Mouse (Mus musculus) liver, embryonic 14.5 days (tissue): ENCODE measurements around the gene Ptcra. TPM values are rescaled to one million over a fixed set of nuclear protein-coding genes. Genes with fewer than 3 reads are reported as not detected.

Source experiments
- ATAC-seq: fragments of 200-750 bp; cut with Nextera tagmentation; 2 replicates; pipeline ENCODE4 v1.8.0; 2017; ENCODE audit warnings: moderate number of reproducible peaks, mild to moderate bottlenecking, moderate library complexity; ENCODE audit not compliant: insufficient read depth
- DNase-seq, 3 experiments: peaks; one replicate each; pipeline ENCODE4 v3.0.0-alpha.2; 2012 to 2013; ENCODE audit warnings: low read depth in 3 of 3, low spot score in 3 of 3
- H3K27ac ChIP-seq: fragments of 300-500 bp; sonication (generic); 2 replicates; pipeline ENCODE4 v1.5.1; 2014; ENCODE audit warnings: moderate library complexity, mild to moderate bottlenecking, control low read depth, inconsistent platforms
- H3K27me3 ChIP-seq: fragments of 300-500 bp; sonication (generic); 2 replicates; pipeline ENCODE4 v1.6.1; 2014; ENCODE audit warnings: mild to moderate bottlenecking, low read length, moderate library complexity; ENCODE audit not compliant: control insufficient read depth, insufficient read depth
- H3K36me3 ChIP-seq: fragments of 300-500 bp; sonication (generic); replicated peaks from 2 replicates; pipeline ENCODE4 v1.6.1; 2014; ENCODE audit warnings: low read depth; ENCODE audit not compliant: control insufficient read depth, insufficient read depth
- H3K4me1 ChIP-seq, 2 experiments: fragments of 200-500 bp in 1 of 2; fragments of 300-500 bp in 1 of 2; sonication (generic) in 1 of 2; replicated peaks; 2 replicates each; pipeline ENCODE4 v1.6.1; 2012 to 2014; ENCODE audit warnings: antibody characterized with exemption in 1 of 2, inconsistent platforms in 1 of 2, low read length in 1 of 2; ENCODE audit not compliant: control insufficient read depth in 2 of 2, insufficient read depth in 2 of 2
- H3K4me2 ChIP-seq: fragments of 300-500 bp; sonication (generic); 2 replicates; pipeline ENCODE4 v1.6.1; 2014; ENCODE audit warnings: low read depth, mild to moderate bottlenecking, control low read depth, moderate library complexity
- H3K4me3 ChIP-seq, 2 experiments: fragments of 200-500 bp in 1 of 2; fragments of 300-500 bp in 1 of 2; sonication (generic) in 1 of 2; 2 replicates each; pipeline ENCODE4 v1.5.1; 2012 to 2014; ENCODE audit warnings: low read depth in 2 of 2, low read length in 2 of 2, mild to moderate bottlenecking in 2 of 2, control low read depth in 1 of 2, inconsistent platforms in 1 of 2, moderate library complexity in 1 of 2; ENCODE audit not compliant: insufficient read depth in 1 of 2
- H3K9ac ChIP-seq: fragments of 300-500 bp; sonication (generic); replicated peaks from 2 replicates; pipeline ENCODE4 v1.6.1; 2014; ENCODE audit warnings: mild to moderate bottlenecking, control low read depth, moderate library complexity
- H3K9me3 ChIP-seq: fragments of 300-500 bp; sonication (generic); 2 replicates; pipeline ENCODE4 v1.6.1; 2016; ENCODE audit warnings: low read length, mixed read lengths; ENCODE audit not compliant: control insufficient read depth
- CTCF ChIP-seq: IDR thresholded peaks from 2 replicates; pipeline ENCODE4 v1.5.1; 2016; ENCODE audit warnings: antibody characterized with exemption, low read depth, control low read depth
- EP300 ChIP-seq: IDR thresholded peaks from 2 replicates; pipeline ENCODE4 v1.6.1; 2016; ENCODE audit warnings: antibody characterized with exemption, low read depth
- WGBS: fragments of 180-500 bp; shearing (Covaris S2); extraction: QIAGEN DNeasy Blood & Tissue Kit; methylation state at CpG from one replicate; pipeline ENCODE4 v1.1.7; 2014; ENCODE audit not compliant: insufficient replicate concordance; 5-methylcytosine and 5-hydroxymethylcytosine counted together
- polyA plus RNA-seq, 2 experiments: library from polyadenylated mRNA; depleted of rRNA in 1 of 2; stranded (reverse) in 1 of 2; unstranded in 1 of 2; fragments of >200 nt; fragmentation: Nextera tagmentation in 1 of 2; extraction: Ambion mirVana in 1 of 2; gene quantifications; 2 replicates each; pipeline versions ENCODE4 v1.2.1 to v1.2.3; 2012 to 2014

The Ptcra gene
- polyA plus RNA-seq, 2 experiments, result 0.04 to 0.10 TPM

DNA sequence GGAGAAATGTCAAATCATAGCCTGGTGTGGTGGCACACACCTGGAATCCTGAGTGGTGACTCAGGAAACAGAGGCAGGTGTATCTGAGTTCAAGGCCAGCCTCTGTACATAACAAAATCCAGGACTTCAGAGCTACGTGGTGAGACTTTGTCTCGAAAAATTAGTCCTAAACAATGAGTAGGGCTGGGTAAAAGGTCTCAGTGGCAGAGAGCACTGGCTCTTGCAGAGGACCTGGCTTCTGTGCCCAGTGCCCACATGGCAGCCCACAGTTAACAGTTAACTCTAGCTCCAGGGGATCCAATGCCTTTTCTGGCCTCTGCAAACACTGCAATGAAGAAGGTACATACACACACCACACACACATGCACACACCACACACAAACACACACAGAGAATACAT, 15.7 kb downstream of the Ptcra start:
- Histone ChIP-seq H3K27me3 (no peaks in the 10 kb centered on the region), H3K27ac (no peak overlapping the region), H3K4me3 (no peak overlapping the region), H3K4me1 (peaks cover 8 to 12% of the 10 kb centered on the region in 2 experiments), H3K9ac (no peak overlapping the region), H3K36me3 (peaks cover 4% of the 10 kb centered on the region), H3K4me2 (no peak overlapping the region), H3K9me3 (no peaks in the 10 kb centered on the region)
- 61% methylated on average over 2 of the region's 2 CpGs for WGBS
- TF ChIP-seq CTCF (no peak), EP300 (no peak)
- ATAC-seq (no peak), DNase-seq (no peak)

DNA sequence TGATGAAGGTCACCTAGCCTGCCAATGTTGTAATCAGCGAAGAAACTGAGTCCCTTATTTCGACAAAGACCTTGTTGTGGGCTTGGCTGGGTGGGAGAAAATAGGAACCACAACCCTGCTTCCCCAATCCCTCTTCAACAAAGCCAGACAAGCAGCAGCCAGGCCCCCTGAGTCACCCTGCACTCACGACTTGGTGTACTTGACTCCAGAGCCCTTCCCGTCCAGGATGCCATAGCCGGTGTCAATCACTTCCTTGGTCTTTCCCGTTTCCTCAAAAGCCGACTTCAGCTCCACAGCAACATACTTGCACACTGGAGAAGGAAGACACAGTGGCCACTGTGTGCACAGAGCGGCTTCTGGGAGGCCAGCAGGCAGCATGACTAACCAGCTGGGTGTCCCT, 16.3 kb downstream of the Ptcra start:
- ATAC-seq (no peak), DNase-seq (no peak)
- H3K27ac ChIP-seq, result no peak overlapping the region
- H3K4me2 ChIP-seq, result no peak overlapping the region
- no peak overlapping the region for H3K9ac ChIP-seq
- TF ChIP-seq CTCF (no peak), EP300 (no peak)
- no peaks in the 10 kb centered on the region for H3K27me3 ChIP-seq
- WGBS, result 63% methylated on average over 8 of the region's 8 CpGs
- no peak overlapping the region for H3K4me3 ChIP-seq
- H3K4me1 ChIP-seq, result peaks cover 3 to 6% of the 10 kb centered on the region in 2 experiments; a peak in 3 of 4 replicates
- H3K36me3 ChIP-seq, result peaks cover 4% of the 10 kb centered on the region
- H3K9me3 ChIP-seq, result no peaks in the 10 kb centered on the region

- Histone ChIP-seq H3K4me3 (no peak overlapping the region), H3K27ac (no peak overlapping the region)
Observed at GRCm38 (mm10) chr17:46745506-46745905, 18.0 kb downstream of the Ptcra start.

GRCm38 (mm10) chr17:46742986-46743385, 20.5 kb downstream of the Ptcra start:
- peaks cover 4% of the 10 kb centered on the region for H3K36me3 ChIP-seq
- H3K4me2 ChIP-seq, result no peak overlapping the region
- no peaks in the 10 kb centered on the region for H3K9me3 ChIP-seq
- no peaks in the 10 kb centered on the region for H3K27me3 ChIP-seq
- no peak overlapping the region for H3K4me3 ChIP-seq
- peaks cover 0 to 9% of the 10 kb centered on the region in 2 experiments; a peak in 2 of 4 replicates for H3K4me1 ChIP-seq
- no peak overlapping the region for H3K9ac ChIP-seq
- TF ChIP-seq CTCF (no peak), EP300 (no peak)
- no peak overlapping the region for H3K27ac ChIP-seq
- DNase-seq (no peak), ATAC-seq (no peak)
- WGBS, result 87% methylated on average over 9 of the region's 9 CpGs

More at GRCm38 (mm10) chr17:46745506-46745905, 18.0 kb downstream of the Ptcra start:
- Histone ChIP-seq H3K27me3 (no peaks in the 10 kb centered on the region), H3K4me1 (peaks cover 0 to 9% of the 10 kb centered on the region in 2 experiments; a peak in 2 of 4 replicates), H3K36me3 (peaks cover 4% of the 10 kb centered on the region), H3K9ac (no peak overlapping the region), H3K9me3 (no peaks in the 10 kb centered on the region), H3K4me2 (no peak overlapping the region)
- no peak for TF ChIP-seq CTCF
- no peak for TF ChIP-seq EP300
- ATAC-seq (no peak), DNase-seq (no peak)
- WGBS, result 84% methylated on average over 2 of the region's 2 CpGs

- Histone ChIP-seq H3K27ac (no peak overlapping the region), H3K36me3 (peaks cover 2% of the 10 kb centered on the region), H3K27me3 (no peaks in the 10 kb centered on the region), H3K9ac (no peak overlapping the region), H3K4me1 (peaks cover 0 to 9% of the 10 kb centered on the region in 2 experiments; a peak in 2 of 4 replicates), H3K4me3 (no peak overlapping the region), H3K9me3 (no peaks in the 10 kb centered on the region), H3K4me2 (no peak overlapping the region)
- 57% methylated on average over 6 of the region's 6 CpGs for WGBS
- ATAC-seq (peak; percentile 65), DNase-seq (no peak)
- peak; percentile 53 for TF ChIP-seq EP300
- no peak for TF ChIP-seq CTCF
Observed at GRCm38 (mm10) chr17:46741305-46741704, 22.2 kb downstream of the Ptcra start.
